Mouse (Mus musculus) brain, embryonic 14.5 days (tissue): ENCODE measurements at regions not wholly inside any gene's neighbourhood (a gene's known extent, or its start where the extent isn't known, plus 50 kb on each side); places are given as distances from the start of the nearest gene placed in this dataset.

ENCODE experiments used
- DNase-seq: peaks from one replicate; pipeline ENCODE4 v3.0.0-alpha.2; 2011; ENCODE audit warnings: low read depth
- CTCF ChIP-seq: fragments of 200-500 bp; IDR thresholded peaks from 2 replicates; pipeline ENCODE4 v1.5.1; 2012; ENCODE audit warnings: inconsistent platforms, mild to moderate bottlenecking, moderate library complexity, borderline replicate concordance; ENCODE audit not compliant: insufficient read depth, insufficient read length; ENCODE audit errors: extremely low read depth
- POLR2A ChIP-seq: fragments of 200-500 bp; IDR thresholded peaks from 2 replicates; pipeline ENCODE4 v1.6.1; 2012; ENCODE audit warnings: mild to moderate bottlenecking, inconsistent platforms, borderline replicate concordance; ENCODE audit not compliant: poor library complexity, insufficient read depth, insufficient read length, severe bottlenecking; ENCODE audit errors: extremely low read depth

DNA sequence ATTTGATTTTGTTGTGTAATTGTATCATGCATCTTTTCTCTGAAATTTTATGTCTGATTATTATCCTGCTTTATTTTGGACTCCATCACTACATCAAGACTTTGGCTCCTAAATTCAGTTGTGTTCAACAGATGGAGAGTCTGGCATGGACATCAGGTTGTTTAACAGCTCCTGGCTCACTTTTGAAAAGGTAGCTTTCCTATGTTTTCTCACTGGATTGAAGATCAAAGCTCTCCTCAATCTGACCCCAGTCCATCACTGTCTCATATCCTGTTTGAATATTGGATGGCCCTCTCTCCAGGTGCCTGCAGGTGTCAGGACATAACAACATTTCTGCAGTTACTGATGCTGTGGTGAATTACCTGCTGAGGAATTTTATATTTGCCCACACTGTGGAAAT, 265.8 kb upstream of the Cntnap2 start:
- TF ChIP-seq CTCF: no peak
- no peak for TF ChIP-seq POLR2A
- DNase-seq: no peak

DNA sequence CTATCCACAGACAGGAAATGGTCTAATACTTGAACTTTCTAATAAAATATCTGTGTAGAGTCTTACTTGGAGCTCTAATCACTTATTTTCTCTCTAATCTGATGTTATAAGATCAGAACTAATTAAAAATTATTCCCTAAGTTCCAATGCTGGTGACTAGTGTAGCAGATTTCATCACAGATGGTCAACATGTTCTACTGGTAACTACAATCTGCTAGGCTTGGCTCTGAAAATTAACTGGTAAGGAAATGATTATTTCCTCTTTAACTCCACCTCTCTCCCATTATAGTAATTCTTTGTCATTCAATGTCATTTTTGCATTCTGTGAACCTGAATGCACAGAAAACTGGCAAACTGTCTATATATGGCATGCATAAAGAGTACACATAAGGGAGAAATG, 243.8 kb upstream of the Cntnap2 start:
- TF ChIP-seq CTCF (no peak), POLR2A (no peak)
- peak; percentile 68 for DNase-seq

DNA sequence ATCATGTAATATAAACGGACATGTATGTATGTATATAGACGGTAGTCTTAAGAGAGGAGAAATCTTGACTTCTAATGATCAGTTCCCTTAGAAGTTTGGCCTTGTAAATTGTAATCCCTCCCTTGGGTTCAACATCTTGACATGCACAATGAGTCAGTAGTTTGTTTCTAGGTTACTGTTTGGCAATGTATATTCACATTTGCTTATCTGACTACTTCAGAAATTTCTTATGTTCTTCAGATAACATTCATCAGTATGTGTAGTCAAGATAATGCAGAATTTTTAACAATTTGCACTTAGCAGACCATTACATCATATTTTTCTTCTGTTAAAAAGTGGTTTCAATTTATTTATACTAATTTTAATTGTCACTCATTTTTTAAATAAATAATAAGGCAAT, 215.0 kb upstream of the Cntnap2 start:
- no peak for TF ChIP-seq CTCF
- no peak for TF ChIP-seq POLR2A
- no peak for DNase-seq

DNA sequence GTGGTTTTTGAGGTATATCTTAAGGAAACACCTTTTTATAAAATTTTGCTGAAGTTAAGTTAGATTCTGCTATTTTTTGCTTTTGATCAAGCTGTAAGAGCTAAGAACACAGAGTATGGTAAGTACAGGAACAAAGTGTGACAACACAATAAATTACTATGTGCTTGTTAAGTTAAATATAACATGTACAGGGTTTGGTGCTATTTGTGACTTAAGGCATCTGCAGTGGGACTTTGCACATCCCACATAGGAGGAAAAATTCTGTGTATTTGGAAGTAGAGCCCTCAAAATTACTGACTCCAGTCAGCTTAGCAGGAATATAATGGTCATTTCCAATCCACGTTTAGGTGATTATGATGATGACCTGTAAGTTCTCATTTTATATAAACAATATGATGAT, 209.7 kb upstream of the Cntnap2 start:
- TF ChIP-seq CTCF (no peak), POLR2A (no peak)
- no peak for DNase-seq

DNA sequence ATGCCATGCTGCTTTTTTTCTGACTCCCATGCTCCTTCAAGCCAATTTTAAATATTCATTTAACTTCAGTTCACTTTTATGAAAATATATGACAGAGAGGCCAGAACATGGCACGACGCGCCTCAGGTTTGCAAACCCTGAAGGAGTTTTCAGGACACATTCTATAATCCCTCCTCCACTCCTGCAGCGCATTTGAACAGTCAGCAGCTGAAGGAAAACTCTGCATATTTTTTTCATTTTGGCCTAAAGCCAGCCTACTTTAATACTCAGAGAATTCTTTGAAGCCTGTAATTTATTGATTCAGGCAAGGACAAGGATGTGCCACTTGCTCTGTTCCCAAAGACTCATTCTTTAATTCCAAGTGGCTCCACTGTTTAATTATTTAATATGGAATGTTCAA, 208.3 kb upstream of the Cntnap2 start:
- no peak for TF ChIP-seq POLR2A
- TF ChIP-seq CTCF: no peak
- DNase-seq: peak; percentile 54

DNA sequence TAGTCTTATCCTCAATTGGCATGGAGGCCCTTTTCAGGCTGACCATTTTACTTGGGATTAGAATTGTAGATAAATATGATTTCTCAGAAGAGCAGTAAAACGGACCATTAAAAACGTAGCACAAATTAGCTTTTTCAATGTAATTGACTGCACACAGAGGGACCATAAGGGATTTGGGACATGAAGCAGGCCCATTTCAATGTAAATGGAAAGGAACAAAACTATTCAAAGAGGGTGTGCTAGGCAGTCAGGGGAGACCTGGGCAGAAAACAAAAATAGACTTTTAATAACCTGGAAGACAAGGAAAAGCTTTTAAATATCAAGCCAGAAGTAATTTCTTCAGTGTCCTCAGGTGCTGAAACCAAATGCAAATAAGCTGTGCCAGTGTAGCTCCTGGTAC, 158.9 kb upstream of the Cntnap2 start:
- no peak for TF ChIP-seq CTCF
- TF ChIP-seq POLR2A: no peak
- no peak for DNase-seq
